Mouse (Mus musculus) heart, adult 8-10 months (tissue): ENCODE measurements around the gene Sept11. TPM values are rescaled to one million over a fixed set of nuclear protein-coding genes. Genes with fewer than 3 reads are reported as not detected.

Source experiments
- DNase-seq: peaks from one replicate; pipeline ENCODE4 v3.0.0; 2022; ENCODE audit warnings: low spot score
- total RNA-seq, 4 experiments: library from RNA; stranded (reverse); gene quantifications; 2 replicates each; pipeline ENCODE4 v1.2.4; 2022

Gene Sept11
- total RNA-seq, 4 experiments from 2014 or later, result 23.6 to 29.9 (median 25.5) TPM

DNA sequence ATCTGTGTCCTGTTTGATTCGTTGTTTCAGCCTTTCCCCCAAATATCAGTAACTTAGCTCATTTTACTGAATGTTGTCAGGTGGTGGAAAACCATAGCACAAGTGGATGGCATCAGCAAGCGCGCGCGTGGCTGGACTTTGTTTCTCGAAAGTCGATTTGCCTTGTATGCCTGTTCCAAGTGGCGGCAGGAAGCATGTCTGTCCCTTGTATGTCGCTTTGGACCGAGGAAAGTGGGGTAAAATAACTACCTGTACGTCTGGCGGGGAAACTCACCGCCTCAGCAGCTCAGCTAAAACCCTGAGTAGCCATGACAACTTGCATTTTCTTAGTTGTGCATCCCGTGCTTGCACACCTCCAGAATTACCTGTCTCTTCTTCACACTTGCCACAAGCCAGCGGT lies 78.2 kb downstream of the Sept11 start:
- DNase-seq, result no peak

DNA sequence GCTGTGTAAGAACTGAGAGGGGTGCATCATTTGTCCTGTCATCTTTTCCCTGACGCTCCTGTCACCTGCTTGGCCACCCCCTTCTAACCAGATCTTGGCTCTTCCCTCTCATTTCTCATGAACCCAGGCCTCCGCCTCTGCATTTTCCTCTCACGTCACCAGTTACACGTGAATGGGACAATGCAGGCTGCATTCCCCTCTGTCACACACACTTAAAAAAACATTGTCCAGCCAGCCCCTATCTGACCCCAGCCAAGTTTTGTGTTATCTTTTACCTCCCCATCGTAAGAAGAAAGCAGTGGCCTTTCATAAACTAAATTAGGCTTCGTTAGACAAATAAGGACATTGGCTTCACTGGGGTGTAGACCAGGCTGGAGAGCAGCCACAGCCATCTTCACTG lies 79.3 kb downstream of the Sept11 start:
- no peak for DNase-seq

DNA sequence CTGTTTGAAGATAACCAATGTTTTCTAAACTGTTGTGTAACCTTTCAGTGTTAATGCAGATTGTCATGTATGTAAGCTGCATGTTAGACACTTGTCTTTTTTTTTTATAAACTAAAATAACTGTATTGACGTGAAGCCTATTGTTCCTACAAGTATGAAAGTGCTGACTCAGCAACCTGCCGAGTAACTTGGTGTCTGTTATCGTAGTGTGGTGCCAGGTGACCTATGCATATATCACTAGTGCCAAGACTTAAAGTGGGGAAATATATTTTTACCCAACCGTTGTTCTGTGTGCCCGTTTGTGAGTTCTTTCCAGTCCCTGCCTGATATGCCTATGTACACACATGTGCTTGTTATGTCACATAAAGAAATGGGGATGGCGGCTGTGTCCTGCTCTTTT lies 81.4 kb downstream of the Sept11 start:
- DNase-seq, result no peak

DNA sequence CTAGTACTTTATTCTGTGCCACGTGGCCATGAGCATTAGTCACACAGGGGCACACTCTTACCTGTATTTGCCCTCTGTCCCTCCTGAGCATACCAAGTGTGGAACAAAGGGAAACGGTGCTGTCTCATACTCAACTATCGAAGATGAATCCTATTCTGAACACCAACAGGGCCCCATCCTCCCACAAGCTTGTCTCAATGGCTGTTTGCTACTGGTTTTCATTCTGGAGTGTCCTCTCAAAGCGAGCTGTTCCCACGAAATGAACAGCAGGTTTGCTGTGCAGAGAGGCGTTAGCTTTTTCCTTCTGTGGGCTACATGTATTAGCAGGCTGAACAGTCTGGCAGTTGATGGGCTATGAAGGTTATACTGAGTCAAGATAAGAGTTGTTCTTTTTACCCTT lies 85.4 kb downstream of the Sept11 start:
- DNase-seq, result no peak

DNA sequence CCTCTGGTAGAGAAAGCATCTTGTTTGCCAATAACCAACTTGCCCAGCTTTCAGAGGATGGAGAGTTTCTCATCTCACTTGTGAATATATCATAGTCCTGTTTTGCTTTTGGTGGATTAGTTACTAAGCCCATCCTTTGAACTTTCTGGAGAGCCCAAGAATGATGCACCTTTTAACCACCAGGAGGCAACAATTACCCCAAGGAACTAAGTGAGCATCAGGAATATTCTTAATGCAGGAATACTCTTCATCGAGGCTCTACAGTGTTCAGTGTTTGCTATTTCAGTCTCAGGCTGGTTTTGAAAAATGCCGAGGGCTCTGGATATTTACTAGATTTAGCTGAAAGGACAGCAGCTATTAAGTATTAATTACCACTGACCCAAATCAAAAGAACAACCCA lies 87.0 kb downstream of the Sept11 start:
- peak; percentile 28 for DNase-seq

DNA sequence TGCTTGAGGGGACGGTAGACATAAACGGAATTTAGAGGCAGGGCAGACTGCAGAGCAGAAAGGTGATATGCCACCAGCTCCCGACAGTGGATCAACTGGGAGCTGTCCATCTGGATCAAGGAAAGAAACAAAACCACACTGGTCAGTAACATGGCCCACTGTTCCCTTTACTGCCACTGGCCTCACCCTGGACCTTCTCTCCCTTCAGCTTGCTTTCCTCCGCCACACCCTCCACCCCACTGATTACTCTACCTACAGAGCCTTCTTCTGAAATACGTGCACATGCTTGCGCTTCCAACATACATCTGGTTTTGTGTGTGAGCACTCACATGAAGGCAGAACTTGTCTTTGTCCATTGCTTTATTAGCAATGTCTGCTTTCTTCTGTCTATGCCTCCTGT lies 90.1 kb downstream of the Sept11 start:
- DNase-seq, result no peak

DNA sequence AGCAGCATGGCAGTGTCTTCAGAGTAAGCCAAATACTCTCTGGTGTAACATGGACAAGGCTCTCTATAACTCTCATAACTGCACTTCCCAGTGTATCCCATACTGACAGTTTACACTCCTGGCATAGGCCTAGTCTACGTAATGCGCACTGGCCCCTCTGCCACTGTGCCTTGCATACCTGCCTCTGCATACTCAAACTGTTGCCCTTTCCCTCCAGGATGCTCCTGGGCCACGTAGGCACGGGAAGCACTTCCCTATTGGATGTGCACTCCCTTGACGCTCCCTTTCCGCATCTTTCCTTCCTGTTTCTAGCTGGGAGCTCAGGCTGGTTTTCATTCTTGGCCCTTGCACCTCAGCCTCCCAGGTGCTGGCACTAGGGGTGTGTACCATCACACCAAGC lies 91.3 kb downstream of the Sept11 start:
- no peak for DNase-seq

DNA sequence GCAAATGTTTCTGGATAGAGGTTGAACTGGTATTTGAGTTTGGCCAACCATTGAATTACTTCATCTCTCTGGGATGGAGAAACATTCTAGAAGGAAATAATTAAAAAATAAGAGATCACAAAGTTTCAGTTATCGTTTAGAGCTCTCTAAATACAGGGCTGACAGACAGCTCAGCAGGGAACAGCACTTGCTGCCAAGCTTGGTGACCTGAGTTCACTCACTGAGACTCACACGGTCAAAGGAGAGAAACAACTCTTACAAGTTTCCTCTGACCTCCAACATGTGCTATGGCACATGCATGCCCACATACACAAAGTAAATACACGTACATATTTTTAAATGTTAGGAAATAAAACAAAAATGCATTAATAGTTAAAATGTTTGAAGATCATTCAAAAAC lies 96.4 kb downstream of the Sept11 start:
- DNase-seq, result peak; percentile 19

DNA sequence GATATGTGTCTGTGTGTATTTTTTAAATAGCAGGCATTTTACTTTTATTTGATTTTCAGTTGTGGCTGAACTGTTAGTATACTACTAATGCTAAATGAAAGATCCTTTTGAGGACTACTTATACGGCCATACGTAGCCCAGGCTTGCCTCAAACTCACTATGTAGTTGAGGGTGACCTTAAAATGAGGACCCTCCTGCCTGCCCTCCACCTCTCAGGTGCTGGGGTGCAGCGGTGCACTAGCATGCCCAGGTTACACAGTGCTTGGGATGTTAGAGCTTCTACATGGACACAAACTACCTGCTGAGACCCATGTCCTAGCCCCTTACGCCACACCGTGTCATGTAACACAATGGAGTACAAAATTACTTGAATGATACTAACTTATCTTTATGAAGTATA lies 97.2 kb downstream of the Sept11 start:
- no peak for DNase-seq

DNA sequence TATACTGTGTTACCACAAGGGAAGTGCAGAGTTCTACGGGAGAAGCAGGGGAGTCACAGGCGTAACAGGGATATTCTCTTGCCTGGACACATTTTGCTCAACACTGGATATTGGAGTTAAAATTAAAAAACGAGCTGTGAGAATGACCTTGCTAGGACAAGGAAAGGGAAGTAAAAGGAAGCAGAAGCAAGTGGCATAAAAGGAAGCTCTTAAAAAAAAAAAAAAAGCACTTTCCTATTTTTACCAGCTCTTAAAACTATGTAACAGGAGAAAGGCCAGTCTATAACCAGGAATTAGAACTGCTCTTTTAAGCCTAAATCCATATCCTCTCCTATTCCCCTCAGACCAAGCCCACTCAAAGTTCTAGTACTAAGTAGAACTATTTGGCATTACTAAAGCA lies 105.0 kb downstream of the Sept11 start:
- DNase-seq, result no peak

DNA sequence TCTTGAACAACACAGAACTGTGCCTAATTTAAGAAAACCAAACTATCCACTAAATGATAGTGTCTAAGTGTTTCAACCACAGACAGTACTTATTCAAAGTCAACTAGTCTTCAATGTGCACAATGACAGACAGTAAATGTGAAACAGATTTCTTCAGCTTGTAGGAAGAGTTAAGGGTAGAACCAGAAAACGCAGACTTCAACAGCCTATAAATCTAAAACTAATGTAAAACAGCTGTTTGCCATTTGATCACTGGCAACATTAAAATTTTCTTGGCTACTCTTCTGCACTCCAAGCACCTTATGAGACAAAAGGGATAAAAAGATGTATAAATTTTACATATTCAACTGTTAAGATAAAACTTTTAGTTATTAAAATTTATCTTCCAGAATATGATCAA lies 107.9 kb downstream of the Sept11 start:
- DNase-seq, result no peak

DNA sequence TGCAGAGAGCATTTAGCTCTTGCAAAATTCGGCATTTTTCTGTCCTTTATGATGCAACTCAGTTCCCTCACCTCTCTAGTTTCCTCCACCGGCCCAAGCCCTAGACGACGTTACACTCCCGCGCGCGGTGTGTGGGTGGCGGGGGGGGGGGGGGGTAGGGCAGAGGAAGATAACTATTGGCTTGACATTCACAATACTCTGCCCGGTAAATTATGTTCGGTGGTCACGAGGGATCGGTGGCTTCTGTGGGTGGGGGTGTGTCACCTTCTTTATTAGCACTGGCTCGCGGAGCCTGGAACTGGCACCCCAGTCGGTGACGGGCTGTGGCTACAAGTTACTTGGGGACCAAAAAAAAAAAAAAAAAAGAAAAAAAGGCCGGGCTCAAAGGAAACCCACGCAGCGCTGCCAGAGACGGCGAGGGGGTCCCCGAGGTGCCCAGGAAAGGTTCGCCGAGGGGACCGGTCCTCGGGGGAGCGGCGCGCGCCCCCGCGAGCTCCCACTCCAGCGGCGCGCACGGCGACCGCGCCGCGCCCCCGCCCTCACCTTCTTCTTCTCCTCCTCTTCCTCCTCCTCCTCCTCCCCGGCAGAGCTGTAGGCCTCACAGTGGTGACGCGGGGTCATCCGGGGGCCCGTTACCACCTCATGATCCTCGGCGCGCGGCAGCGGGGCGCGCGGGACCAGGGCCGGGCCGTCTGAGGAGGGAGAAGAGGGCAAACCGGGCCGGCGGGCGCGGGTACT lies 112.3 kb downstream of the Sept11 start:
- DNase-seq, result peak; percentile 46

DNA sequence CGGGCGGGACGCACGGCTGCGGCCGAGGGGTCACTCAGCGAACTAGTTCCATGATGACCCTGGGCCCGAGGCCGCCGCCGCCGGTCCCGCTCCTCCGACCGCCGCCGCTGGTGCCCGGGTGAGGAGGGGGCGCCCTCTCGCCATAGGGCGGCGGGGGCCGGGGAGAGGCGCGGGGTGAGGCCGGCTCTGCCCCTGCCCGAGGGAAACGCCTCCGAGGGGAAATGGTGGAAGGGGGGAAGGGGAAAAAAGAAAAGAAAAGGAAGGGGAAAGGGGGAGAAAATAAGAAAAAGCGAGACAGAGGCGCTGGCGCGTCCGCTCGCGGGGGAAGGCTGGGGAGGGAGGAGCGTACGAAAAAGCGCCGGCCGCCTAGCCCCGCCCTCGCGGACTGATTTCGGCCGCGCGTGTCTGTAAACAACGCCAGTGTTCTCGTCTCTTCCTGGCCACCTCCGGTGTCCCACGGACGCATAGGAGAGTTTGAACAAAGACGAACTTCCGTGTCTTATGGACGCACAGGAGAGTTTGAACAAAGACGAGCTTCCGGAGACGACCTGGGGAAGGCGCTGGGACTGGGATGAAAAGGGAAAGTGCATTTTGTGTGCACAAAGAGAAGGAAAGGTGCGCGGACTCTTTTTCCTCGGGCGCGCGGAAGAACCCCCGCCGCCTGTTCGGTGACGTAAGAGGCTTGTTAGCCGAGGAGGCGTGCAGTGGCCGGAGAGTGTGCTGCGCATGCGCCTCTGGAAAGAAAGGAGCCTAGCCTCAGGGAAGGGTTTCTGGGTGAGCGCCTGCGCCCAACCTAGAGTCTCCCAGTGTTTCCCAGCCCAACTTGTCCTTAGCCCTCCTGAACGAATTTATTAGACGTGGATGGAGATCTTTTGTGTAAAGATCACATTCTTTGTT lies 113.1 kb downstream of the Sept11 start, which contains the start of the genes Ccni and 2010109A12Rik:
TSS of gene Ccni (minus strand) at position 387 of the 897 bp plus-strand sequence.
TSS of gene 2010109A12Rik (plus strand) at position 410 of the 897 bp plus-strand sequence.
- peak; percentile 94 for DNase-seq

DNA sequence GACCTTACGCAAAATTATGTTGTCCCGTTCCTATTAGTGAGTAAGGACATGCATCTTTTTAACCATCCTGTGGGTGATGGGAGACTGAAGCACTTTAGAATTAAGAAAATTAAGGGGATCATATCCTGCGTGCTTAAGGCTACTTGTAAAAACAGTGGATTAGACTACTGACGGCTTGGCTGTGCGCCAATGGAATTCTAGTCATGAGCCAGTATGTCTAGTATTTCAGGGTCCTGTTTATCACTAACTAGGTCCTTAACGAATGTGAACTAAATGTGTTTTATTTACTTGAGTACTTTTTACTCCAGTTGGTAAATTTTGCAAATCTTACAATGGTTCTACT lies 113.7 kb downstream of the Sept11 start:
- no peak for DNase-seq

DNA sequence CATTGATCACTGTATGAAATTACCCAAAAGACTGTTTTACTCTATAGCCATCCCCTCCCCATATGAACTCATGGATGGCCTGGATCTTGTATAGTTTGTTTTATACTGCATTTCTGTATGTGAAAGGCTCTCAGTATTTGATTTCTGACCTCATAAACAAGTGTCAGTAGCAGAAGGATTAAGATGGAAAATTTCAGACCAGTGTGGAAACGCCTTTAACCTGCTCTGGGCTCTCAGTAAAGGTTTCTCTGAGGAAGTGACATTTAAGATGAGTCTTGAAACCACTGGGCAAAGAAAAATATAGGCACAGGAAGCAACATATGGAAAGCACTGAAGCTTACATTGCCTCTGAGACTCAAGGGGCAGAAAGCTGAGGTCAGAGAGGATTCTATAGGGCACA lies 114.3 kb downstream of the Sept11 start:
- no peak for DNase-seq

DNA sequence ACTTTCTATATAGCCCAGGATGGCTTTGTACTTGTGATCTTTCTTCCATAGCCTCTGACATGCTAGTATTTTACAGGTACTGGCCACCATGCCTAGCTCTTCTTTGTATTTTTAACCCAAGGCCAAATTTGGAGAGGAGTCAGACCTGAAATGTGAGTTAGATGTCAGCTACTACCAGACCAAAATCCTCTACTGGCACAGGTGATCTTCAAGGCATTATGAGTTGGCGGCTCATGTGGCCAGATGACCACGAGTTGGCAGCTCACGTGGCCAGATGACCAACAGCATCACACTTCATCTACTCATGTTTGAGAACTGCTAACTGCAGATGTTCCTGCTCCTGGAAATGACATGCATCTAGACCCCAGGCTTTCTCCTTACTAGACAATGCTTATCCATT lies 125.1 kb downstream of the Sept11 start:
- no peak for DNase-seq

DNA sequence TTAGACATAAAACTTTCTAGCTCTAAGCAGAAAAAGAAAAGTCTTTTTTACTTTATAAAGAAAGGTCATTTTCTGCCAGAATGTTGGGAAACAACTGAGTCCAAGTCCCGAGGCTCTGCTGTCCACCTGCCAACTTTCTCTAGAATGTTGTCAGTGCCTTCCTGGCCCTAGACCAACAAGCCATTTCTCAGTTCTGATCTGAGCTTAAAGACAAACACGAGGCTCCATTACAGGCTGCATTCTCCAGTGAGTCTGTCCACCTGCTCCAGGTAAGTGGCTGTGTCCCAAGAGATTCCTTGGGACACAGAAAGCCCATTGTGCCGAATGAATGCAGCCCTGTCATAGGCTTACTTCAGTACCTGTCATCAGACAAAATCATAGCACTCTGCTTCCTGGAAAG lies 128.4 kb downstream of the Sept11 start:
- peak; percentile 26 for DNase-seq

DNA sequence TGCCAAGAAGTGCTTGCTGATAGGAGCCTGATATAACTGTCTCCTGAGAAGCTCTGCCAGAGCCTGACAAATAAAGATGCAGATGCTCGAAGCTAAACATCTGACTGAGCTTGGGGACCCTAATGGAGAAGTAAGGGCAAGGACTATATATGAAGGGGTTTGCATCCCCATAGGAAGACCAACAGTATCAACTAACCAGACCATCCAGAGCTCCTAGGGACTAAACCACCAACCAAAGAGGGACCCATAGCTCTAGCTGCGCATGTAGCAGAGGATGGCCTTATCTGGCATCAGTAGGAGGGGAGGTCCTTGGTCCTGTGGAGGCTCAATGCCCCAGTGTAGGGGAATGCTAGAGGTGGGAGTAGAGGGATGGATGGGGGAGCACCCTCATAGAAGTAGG lies 131.3 kb downstream of the Sept11 start:
- no peak for DNase-seq

Other genes starting within 250 kb of the Sept11 start
- under 1 TPM; 0.05 to 0.22 (median 0.12) TPM for gene Sowahb, start 48.4 kb upstream of the Sept11 start, total RNA-seq
- gene Ccni, start 113.1 kb downstream of the Sept11 start, total RNA-seq, result 100 to 1,000 TPM; 119 to 175 (median 143) TPM
- gene 2010109A12Rik, start 113.1 kb downstream of the Sept11 start, total RNA-seq, result under 1 TPM in 2 of 4 experiments, not detected in 2; 0.40 to 0.69 TPM
- 10 to 100 TPM; 10.4 to 12.9 (median 11.6) TPM for gene Ccng2, start 173.8 kb downstream of the Sept11 start, total RNA-seq